Mouse (Mus musculus) midbrain, embryonic 12.5 days (tissue): ENCODE measurements around the gene Armc5. TPM values are rescaled to one million over a fixed set of nuclear protein-coding genes. Genes with fewer than 3 reads are reported as not detected.

Experiments used
- ATAC-seq: fragments of 200-750 bp; cut with Nextera tagmentation; 2 replicates; pipeline ENCODE4 v1.8.0; 2017; ENCODE audit warnings: low read depth, moderate TSS enrichment, moderate library complexity; ENCODE audit not compliant: low FRiP score
- H3K27ac ChIP-seq: fragments of 300-500 bp; sonication (generic); replicated peaks from 2 replicates; pipeline ENCODE4 v1.5.1; 2016; ENCODE audit warnings: mild to moderate bottlenecking
- H3K27me3 ChIP-seq: fragments of 300-500 bp; sonication (generic); 2 replicates; pipeline ENCODE4 v1.6.1; 2016; ENCODE audit warnings: mild to moderate bottlenecking
- H3K36me3 ChIP-seq: fragments of 300-500 bp; sonication (generic); 2 replicates; pipeline ENCODE4 v1.6.1; 2016
- H3K4me1 ChIP-seq: fragments of 300-500 bp; sonication (generic); 2 replicates; pipeline ENCODE4 v1.6.1; 2016
- H3K4me2 ChIP-seq: fragments of 300-500 bp; sonication (generic); replicated peaks from 2 replicates; pipeline ENCODE4 v1.6.1; 2016; ENCODE audit warnings: mild to moderate bottlenecking, moderate library complexity
- H3K4me3 ChIP-seq: fragments of 300-500 bp; sonication (generic); 2 replicates; pipeline ENCODE4 v1.5.1; 2016; ENCODE audit warnings: mild to moderate bottlenecking
- H3K9ac ChIP-seq: fragments of 300-500 bp; sonication (generic); replicated peaks from 2 replicates; pipeline ENCODE4 v1.6.1; 2016; ENCODE audit warnings: mild to moderate bottlenecking, moderate library complexity
- H3K9me3 ChIP-seq: fragments of 300-500 bp; sonication (generic); 2 replicates; pipeline ENCODE4 v1.6.1; 2016; ENCODE audit warnings: mild to moderate bottlenecking
- WGBS: fragments of 180-500 bp; shearing (Covaris S2); methylation state at CpG from one replicate; pipeline ENCODE4 v1.1.7; 2016; 5-methylcytosine and 5-hydroxymethylcytosine counted together
- microRNA-seq: library from miRNA; unstranded; fragments of <30 nt; microRNA quantifications from one replicate; pipeline ENCODE4, GENCODE M21; 2017
- polyA plus RNA-seq: library from polyadenylated mRNA; unstranded; fragments of >200 nt; fragmentation: Nextera tagmentation; extraction: Ambion mirVana; gene quantifications from 2 replicates; pipeline ENCODE4 v1.2.1, GENCODE M21; 2016

Armc5 gene
- polyA plus RNA-seq, 1 experiment from 2014 or later: 16.7 TPM

DNA sequence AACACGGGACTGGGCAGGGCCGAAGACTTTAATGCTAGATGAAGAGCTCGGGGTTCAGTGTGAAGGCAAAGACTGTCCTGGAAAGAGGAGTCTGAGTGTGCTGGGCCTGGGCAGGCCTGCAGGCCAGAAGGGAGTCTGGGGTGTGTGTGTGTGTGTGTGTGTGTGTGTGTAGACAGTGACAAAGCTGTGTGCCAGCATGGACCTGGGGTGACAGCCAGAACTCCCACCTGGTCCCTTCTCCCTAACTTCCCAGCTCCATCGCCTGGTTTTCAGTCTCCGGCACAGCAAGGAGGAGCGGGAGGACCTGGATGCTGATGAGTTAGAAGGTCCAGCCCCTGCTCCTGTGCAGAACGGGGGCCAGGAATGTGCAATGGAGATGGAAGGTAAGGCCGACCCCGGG lies 34.4 kb downstream of the Armc5 start:
- no peak for ATAC-seq
- 92% methylated on average over 9 of the region's 9 CpGs for WGBS

DNA sequence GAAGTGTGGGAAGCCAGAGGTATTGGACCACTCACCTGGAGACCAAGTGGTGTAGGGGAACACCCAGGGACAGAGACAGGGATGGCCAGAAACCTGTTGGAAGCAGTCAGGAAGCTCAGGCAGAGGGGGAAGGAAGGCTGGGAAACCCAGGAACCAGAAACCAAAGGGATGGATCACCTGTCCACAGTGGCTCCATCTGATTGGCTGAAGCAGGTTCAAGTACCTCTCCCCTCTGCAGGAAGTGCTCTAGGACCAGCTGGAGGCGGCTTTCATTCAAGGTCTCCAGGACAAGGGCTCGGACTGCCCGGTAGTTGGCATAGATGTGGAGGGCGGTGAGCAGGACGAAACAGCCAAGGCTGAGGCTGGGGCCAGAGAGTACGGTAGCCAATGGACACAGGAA lies 38.9 kb downstream of the Armc5 start:
- Histone ChIP-seq H3K9ac (no peak overlapping the region), H3K4me2 (no peak overlapping the region), H3K27me3 (peaks cover 32% of the 10 kb centered on the region), H3K9me3 (no peaks in the 10 kb centered on the region), H3K36me3 (peaks cover 57% of the 10 kb centered on the region), H3K4me1 (no peaks in the 10 kb centered on the region), H3K27ac (no peak overlapping the region), H3K4me3 (no peak overlapping the region)
- ATAC-seq: no peak
- WGBS: 94% methylated on average over 6 of the region's 6 CpGs

More for the DNA sequence above, 34.4 kb downstream of the Armc5 start:
- no peaks in the 10 kb centered on the region for H3K4me1 ChIP-seq
- H3K4me2 ChIP-seq: no peak overlapping the region
- peaks cover 53% of the 10 kb centered on the region for H3K36me3 ChIP-seq
- H3K27me3 ChIP-seq: 0 out of 2 replicates have a peak, but pooled peaks cover under 1% of the 10 kb centered on the region
- H3K27ac ChIP-seq: no peak overlapping the region
- no peaks in the 10 kb centered on the region for H3K9me3 ChIP-seq
- no peak overlapping the region for H3K9ac ChIP-seq
- H3K4me3 ChIP-seq: no peak overlapping the region

DNA sequence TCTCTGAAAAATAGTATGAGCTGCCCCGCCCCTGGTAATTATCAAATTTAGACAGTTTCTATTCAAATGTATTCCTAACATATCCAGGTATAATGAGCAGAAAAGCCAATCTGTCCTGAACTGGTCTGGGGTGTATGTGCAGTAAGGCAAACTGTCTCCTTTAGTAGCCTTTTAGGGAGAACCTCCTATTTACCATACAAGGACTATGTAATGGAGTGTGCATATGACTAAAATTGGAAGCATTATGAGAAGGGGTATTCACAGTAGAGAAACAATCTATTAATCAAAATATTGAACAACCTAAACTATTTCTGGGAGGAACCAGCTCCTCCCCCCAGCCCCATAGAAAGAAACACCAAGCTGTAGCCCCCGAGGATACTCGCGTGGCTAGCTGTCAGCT lies 42.6 kb downstream of the Armc5 start:
- H3K36me3 ChIP-seq: peaks cover 27% of the 10 kb centered on the region
- peaks cover 12% of the 10 kb centered on the region for H3K4me1 ChIP-seq
- WGBS: 82% methylated on average over 4 of the region's 4 CpGs
- H3K27ac ChIP-seq: no peak overlapping the region
- ATAC-seq: no peak
- no peak overlapping the region for H3K9ac ChIP-seq
- no peak overlapping the region for H3K4me2 ChIP-seq
- peaks cover 37% of the 10 kb centered on the region for H3K27me3 ChIP-seq
- no peak overlapping the region for H3K4me3 ChIP-seq
- no peaks in the 10 kb centered on the region for H3K9me3 ChIP-seq

DNA sequence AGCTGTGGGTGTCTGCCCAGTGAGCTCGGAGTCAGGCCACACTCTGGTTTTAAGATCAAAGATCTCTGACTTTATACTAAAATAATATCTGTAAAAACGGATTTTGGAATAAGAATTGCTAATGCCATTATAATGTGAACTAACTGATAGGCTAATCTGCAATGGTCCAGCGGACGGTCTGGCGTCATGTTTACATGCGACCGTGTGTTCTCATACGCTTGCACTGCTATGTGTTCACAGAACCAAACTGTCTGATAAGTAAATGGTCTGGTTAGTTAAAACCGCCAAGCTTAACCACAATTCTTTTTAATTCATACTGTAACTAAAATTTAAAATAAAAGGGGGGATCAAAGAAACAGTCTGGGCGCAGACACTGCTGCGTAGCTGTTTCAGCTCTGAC lies 44.6 kb downstream of the Armc5 start:
- Histone ChIP-seq H3K4me3 (no peak overlapping the region), H3K27ac (no peak overlapping the region), H3K36me3 (0 out of 2 replicates have a peak, but pooled peaks cover 13% of the 10 kb centered on the region), H3K9me3 (no peaks in the 10 kb centered on the region), H3K4me1 (peaks cover 12% of the 10 kb centered on the region), H3K27me3 (peaks cover 52% of the 10 kb centered on the region), H3K4me2 (no peak overlapping the region), H3K9ac (no peak overlapping the region)
- WGBS: 73% methylated on average over 11 of the region's 11 CpGs
- ATAC-seq: no peak

DNA sequence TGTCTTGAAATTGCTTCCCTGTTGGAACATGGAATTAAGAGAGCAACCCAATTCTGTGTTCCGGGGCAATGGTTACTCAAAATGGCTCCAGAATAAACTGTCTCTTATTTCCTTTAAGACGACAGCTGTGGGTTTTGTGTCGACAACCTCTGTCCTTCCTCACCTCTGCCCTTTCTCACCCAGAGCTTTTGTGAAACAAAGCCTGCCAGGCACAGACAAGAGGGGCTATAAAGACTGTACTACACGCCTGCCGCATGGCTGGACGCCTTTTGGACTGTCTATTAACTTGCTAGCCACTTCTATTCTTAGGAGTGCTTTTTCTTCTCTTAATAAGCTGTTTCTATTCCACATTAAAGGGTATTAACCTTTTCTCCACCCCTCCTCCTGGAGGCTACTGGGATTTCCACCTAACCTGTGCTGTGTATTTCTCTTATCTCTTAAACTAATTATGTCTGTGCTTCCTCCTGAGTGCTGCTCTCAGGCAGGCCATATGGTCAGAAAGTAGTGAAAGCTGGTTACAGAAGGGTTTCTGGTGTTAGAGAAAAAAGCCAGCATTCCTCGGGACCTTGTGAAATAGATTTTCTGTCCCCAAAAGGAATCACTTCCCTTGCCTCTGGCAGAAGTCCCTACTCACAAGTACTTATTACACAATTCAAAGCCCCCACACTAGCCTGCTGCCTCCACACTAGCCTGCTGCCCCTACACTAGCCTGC lies 45.5 kb downstream of the Armc5 start:
- peaks cover 19% of the 10 kb centered on the region for H3K36me3 ChIP-seq
- no peaks in the 10 kb centered on the region for H3K9me3 ChIP-seq
- peaks cover 56% of the 10 kb centered on the region for H3K27me3 ChIP-seq
- H3K4me1 ChIP-seq: peaks cover 12% of the 10 kb centered on the region
- H3K4me3 ChIP-seq: no peak overlapping the region
- H3K4me2 ChIP-seq: no peak overlapping the region
- peak overlapping the region; percentile 56 for H3K27ac ChIP-seq
- no peak overlapping the region for H3K9ac ChIP-seq
- ATAC-seq: no peak
- WGBS: 11% methylated on average over 7 of the region's 7 CpGs

DNA sequence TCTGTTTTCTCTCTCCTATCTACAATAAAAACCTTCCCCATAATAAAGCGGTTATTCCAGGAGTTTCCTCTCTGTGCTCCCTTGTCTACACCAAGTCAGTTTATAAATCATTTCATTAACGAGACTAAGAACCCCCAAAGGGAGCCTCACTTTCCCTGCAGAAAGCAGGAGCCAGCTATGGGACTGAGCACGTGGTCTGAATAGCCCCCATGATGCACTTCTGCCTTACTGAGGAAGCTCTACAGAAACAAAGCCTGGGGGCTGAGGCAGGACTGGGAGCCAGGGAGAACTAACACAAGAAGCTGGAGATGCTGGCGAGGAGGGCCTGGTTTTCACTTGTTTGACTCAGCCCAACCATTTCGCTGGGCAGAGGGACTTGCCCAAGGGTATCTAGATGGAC lies 46.9 kb downstream of the Armc5 start:
- 61% methylated on average over 5 of the region's 5 CpGs for WGBS
- peaks cover 52% of the 10 kb centered on the region for H3K27me3 ChIP-seq
- ATAC-seq: no peak
- H3K36me3 ChIP-seq: peaks cover 15% of the 10 kb centered on the region
- no peak overlapping the region for H3K9ac ChIP-seq
- H3K4me3 ChIP-seq: no peak overlapping the region
- H3K4me2 ChIP-seq: no peak overlapping the region
- H3K27ac ChIP-seq: no peak overlapping the region
- H3K9me3 ChIP-seq: no peaks in the 10 kb centered on the region
- H3K4me1 ChIP-seq: peaks cover 17% of the 10 kb centered on the region

DNA sequence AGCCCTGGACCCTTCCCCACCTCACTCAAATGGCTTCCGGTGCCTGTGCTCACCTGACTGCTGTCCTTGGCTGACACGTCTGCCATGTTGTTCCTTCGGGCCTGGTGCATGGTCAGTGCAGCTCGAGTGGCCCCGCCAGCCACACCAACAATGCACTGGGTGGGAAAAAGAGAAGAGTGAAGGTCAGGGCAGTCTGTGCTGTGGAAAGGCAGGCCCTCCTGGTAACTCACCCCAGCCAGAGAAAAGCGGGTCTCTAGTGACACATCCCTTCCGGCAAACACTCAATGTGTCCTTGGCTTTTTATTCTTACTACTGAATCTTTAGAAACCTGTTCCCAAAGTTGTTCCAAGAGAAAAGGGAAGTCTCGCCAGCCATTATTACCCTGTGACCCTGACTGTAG lies 47.9 kb downstream of the Armc5 start:
- no peak overlapping the region for H3K4me3 ChIP-seq
- H3K27me3 ChIP-seq: peaks cover 43% of the 10 kb centered on the region
- H3K4me2 ChIP-seq: no peak overlapping the region
- no peak overlapping the region for H3K27ac ChIP-seq
- WGBS: 92% methylated on average over 8 of the region's 8 CpGs
- peaks cover 18% of the 10 kb centered on the region for H3K4me1 ChIP-seq
- no peak for ATAC-seq
- no peaks in the 10 kb centered on the region for H3K9me3 ChIP-seq
- H3K9ac ChIP-seq: no peak overlapping the region
- H3K36me3 ChIP-seq: peaks cover 15% of the 10 kb centered on the region

DNA sequence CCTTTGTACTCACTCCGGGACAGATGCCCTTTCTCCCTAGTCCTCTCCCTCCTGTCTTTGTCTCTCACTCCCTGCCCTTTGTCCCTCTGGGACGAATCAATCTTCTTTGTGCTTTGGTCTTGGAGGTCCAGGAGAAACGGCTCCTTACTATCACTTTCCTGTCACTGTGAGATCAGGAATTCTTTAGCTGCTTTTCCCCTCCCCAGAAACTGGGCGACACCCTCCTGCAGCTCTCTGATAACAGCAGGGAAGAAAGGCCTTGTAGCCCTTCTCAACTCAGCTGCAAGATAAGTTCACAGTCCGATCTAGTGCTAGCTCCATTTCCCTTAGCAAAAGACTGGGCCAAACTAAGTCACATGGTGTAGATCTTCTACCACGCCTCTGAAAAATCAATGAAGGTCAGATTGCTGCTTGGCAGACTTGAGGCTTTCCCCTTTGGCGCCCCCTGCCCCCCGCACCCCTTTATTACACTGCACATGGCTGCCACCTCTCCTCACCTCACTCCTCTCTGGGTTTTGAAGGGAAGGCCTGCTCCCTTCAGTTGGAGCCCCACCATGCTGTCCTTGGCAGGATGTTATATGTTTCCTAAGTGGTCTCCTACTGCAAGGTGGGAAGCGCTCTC lies 51.9 kb downstream of the Armc5 start:
- Histone ChIP-seq H3K27ac (0 out of 2 replicates have a peak overlapping the region, but pooled peaks have one; percentile 20), H3K9me3 (no peaks in the 10 kb centered on the region), H3K4me3 (no peak overlapping the region), H3K36me3 (peaks cover 23% of the 10 kb centered on the region), H3K27me3 (peaks cover 35% of the 10 kb centered on the region), H3K4me2 (no peak overlapping the region), H3K4me1 (0 out of 2 replicates have a peak, but pooled peaks cover 6% of the 10 kb centered on the region), H3K9ac (no peak overlapping the region; the same call in 1 of the 2 replicates)
- 14% methylated on average over 9 of the region's 9 CpGs for WGBS
- no peak for ATAC-seq

Small RNA genes within 50 kb of the gene (microRNA-seq; reads per million reads assigned to microRNA genes)
- gene Mir3103: not detected

Other genes starting within 250 kb of the Armc5 start
- gene Pycard, start 243.5 kb upstream of the Armc5 start, polyA plus RNA-seq: 8.0 and 9.1 TPM in 2 replicates
- not detected in 2 replicates for gene Trim72, start 233.4 kb upstream of the Armc5 start, polyA plus RNA-seq
- 0.42 and 1.0 TPM in 2 replicates for gene Itgam, start 174.7 kb upstream of the Armc5 start, polyA plus RNA-seq
- gene Gm49368, start 174.7 kb upstream of the Armc5 start, polyA plus RNA-seq: not detected in 2 replicates
- 0.05 TPM in 1 of 2 replicates, not detected in the other for gene Itgax, start 107.8 kb upstream of the Armc5 start, polyA plus RNA-seq
- not detected in 2 replicates for gene Itgad, start 83.0 kb upstream of the Armc5 start, polyA plus RNA-seq
- gene Cox6a2, start 31.0 kb upstream of the Armc5 start, polyA plus RNA-seq: not detected in 2 replicates
- 13.2 TPM in 2 replicates for gene 9130023H24Rik, start 689 bp downstream of the Armc5 start, polyA plus RNA-seq
- 39.6 and 50.5 TPM in 2 replicates for gene Tgfb1i1, start 9.5 kb downstream of the Armc5 start, polyA plus RNA-seq
- not detected in 2 replicates for gene Slc5a2, start 28.3 kb downstream of the Armc5 start, polyA plus RNA-seq
- gene BC017158, start 60.8 kb downstream of the Armc5 start, polyA plus RNA-seq: 22.8 and 23.1 TPM in 2 replicates
- gene Rgs10, start 181.4 kb downstream of the Armc5 start, polyA plus RNA-seq: 10.8 and 13.6 TPM in 2 replicates
- 39.4 and 41.3 TPM in 2 replicates for gene Tial1, start 224.4 kb downstream of the Armc5 start, polyA plus RNA-seq